Mouse (Mus musculus) heart, postnatal 25 days (tissue): ENCODE data around the gene Gm20388. TPM values are rescaled to one million over a fixed set of nuclear protein-coding genes. Genes with fewer than 3 reads are reported as not detected.

ENCODE experiments used
- DNase-seq: peaks from one replicate; pipeline ENCODE4 v3.0.0; 2022; ENCODE audit warnings: low spot score
- intact Hi-C: fragments of 180-260 bp; cut with DNase I; formaldehyde crosslinking; loops from one replicate; pipeline ENCODE4 v1.15.1; 2025
- total RNA-seq, 2 experiments: library from RNA; stranded (reverse); gene quantifications; 2 replicates each; pipeline ENCODE4 v1.2.3; 2021

Gene Gm20388
- total RNA-seq, 2 experiments from 2014 or later, result 2.7 TPM; not detected in 1

GRCm38 (mm10) chr8:122962046-122962445 is 3051.4 kb downstream of the Gm20388 start:
- intact Hi-C loops, result no loop called here
- no peak for DNase-seq

- intact Hi-C loops, result no loop called here
- DNase-seq, result no peak
Measured at GRCm38 (mm10) chr8:122966638-122967037, 3056.0 kb downstream of the Gm20388 start.

DNA sequence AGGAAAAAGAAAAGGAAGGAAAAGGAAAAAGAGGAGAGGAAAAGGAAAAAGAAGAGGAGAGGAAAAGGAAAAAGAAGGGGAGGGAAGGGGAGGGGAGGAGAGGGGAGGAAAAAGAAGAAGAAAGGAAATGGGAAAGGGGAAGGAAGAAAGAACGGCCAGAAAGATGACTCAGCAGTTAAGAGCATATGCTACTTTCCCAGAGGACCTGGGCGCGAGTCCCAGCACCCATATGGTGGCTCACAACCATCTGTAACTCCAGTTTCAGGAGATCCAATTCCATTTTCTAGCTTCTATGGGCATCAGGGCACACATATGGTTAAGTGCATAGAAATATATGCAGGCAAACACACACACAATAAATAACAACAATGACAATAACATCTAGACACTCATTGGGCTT is 3057.5 kb downstream of the Gm20388 start:
- DNase-seq, result no peak
- intact Hi-C loops, result no loop called here

- no peak for DNase-seq
- intact Hi-C loops, result no loop called here
Measured at GRCm38 (mm10) chr8:122969964-122970620, 3059.5 kb downstream of the Gm20388 start.

DNA sequence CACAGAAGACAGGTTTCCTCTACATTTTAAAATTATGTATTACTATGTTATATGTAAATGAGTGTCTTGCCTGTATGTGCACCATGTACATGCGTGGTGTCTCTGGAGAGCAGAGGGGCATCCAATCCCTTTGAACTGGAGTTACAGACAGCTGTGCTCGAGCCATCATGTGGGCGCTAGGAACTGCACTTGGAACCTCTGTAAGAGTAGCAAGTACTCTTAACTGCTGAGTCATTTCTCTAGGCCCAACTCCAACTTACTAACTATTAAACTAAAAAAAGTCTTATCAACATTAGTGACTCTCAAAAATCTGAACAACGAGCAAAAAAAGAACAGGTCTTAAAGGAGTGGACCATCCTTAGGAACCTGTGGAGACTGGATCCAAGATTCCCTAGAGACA is 3065.4 kb downstream of the Gm20388 start:
- no peak for DNase-seq
- intact Hi-C loops, result no loop called here

DNA sequence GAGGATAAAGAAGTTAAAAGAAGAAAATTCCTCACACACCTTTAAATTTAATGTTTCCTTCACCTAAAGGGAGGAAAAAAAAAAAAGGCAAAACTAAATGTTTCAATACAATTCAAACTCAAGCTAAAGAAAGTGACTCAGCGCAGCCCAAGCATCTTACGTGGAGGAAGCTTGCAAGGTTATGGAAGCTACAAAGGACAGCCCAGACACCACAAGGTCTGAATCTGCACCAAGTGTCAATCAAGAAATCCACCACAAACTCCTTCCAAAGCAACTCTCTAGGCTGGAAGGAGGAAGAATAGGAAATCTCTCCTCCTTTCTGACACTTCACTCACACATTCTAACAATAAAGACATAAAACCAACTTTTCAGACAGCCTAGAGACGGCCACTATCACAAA is 3068.8 kb downstream of the Gm20388 start:
- intact Hi-C loops, result no loop called here
- no peak for DNase-seq

DNA sequence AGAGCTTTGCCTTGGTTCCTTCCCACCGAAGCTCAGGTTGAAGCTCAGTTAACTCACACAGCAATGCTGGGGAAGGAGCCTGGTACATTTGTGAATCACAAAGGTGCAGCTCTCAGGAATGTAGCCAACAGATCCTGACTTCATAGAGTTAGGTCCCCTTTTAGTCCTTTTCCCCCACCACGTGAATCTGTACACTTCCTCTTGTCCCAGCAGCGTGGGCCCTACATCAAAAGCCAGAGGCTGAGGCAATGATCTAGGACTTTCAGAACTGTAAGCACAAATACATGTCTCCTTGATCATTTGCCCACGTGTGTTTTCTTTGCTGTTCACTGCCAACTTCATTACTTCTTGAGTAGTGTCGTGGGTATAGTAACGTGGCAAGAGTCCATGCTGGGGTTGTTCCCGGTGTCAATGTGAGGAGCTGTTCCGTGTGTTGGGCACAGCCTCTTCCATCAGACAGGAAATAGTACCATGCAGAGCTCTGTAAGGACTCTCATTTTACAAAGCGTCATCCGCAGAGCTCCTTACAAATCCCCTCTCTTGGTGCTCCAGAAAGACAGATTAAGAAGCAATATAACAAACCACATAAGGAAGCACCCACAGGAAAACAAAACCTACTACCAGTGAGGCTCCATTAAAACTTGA is 3069.3 kb downstream of the Gm20388 start:
- no peak for DNase-seq
- intact Hi-C loops, result no loop called here

GRCm38 (mm10) chr8:122981646-122982045 is 3071.0 kb downstream of the Gm20388 start:
- DNase-seq, result no peak
- intact Hi-C loops, result no loop called here

- intact Hi-C loops, result no loop called here
Measured at GRCm38 (mm10) chr8:122983178-122983942, 3072.7 kb downstream of the Gm20388 start.

GRCm38 (mm10) chr8:122984175-122984574 is 3073.5 kb downstream of the Gm20388 start:
- intact Hi-C loops, result no loop called here
- no peak for DNase-seq

More at GRCm38 (mm10) chr8:122983178-122983942, 3072.7 kb downstream of the Gm20388 start:
- DNase-seq, result no peak

DNA sequence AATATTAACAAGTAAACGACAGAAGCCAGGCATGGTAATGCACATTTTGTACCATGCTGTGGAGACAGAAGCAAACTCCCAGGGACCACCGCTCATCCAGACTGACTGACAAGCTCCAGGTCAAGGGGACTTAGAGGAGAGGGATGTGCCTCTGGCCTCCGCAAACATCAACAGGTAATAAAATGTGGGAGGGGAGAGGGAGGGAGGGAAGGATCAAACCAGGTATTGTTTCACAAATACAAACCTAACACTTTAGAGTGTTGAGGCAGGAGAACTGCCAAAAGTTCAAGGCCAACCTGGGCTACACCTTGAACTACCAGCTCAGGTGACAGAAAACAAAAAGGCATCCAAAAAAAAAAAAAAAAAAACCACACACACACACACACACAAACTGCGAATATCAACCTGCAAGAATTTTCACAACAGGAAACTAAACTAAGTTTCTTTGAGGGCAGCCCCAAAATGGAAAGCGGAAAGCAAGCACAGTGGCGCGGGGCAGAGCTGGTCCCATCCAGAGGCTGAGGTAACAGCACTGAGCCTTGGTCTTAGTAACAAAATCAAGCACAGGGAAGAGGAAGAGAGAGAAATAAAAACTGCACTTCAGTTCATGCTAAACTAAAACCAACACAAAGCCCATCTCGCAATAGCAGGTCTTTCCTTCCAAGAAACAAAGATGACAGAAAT is 3076.0 kb downstream of the Gm20388 start:
- DNase-seq, result no peak
- intact Hi-C loops, result no loop called here

DNA sequence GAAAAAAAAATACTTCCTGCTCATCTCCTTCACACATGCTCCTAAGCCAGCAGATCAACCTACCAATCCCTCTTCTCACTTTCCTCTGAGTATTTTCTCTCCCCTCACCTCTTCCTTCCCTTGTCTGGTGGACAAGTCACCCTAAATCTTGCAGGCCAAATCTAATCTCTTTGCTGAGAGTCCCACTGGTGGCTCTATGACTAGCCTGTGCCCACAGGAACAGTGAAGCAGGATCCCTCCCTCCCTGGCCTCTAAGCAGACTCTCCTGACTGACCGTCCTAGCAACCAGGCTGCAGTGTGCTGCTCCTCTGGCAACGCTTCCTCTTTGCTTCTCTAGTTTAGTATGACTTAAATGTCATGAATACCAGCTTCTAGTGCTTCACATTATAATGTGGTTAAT is 3076.6 kb downstream of the Gm20388 start:
- DNase-seq, result no peak
- intact Hi-C loops, result no loop called here

GRCm38 (mm10) chr8:122988955-122989354 is 3078.3 kb downstream of the Gm20388 start:
- intact Hi-C loops, result no loop called here

DNA sequence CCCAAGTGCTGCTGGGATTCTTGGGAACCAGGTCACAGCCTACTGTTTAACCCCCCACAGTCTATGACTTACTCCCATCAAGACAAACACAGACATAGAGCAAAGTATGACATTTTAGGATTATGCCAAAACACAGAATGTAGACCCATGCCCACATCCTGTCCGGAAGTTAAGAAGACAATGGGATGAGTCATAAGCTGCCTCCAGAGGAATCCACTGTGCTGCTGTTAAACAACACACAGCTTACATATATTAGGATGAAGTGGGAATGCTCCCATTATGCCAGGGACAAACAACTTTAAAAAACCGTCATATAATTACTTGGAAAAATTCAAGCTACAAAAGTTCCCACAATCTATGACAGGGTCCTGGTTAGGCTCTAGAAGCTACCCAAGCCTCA is 3079.3 kb downstream of the Gm20388 start:
- DNase-seq, result no peak
- intact Hi-C loops, result loop anchor here (5.0 kb wide), 1 partner anchor 53 kb away; no protein-coding TSS in a partner anchor

More at GRCm38 (mm10) chr8:122988955-122989354, 3078.3 kb downstream of the Gm20388 start:
- DNase-seq, result no peak

DNA sequence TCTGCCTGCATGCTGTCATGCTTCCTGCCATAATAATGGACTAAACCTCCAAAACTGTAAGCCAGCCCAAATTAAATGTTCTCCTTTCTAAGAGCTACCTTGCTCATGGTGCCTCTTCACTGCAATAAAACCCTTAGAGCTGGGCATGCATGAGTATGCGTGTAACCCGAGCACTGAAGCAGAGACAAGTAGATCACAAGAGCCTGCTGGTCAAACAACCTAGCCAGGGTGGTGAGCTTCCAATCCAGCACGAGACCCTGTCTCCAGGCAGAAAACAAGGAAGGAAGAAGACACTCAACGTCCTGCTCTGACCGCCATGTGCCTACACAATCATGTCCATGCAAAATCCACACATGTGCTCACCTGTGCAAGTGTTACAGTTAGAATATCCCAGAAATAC is 3080.7 kb downstream of the Gm20388 start:
- intact Hi-C loops, result loop anchor here (5.0 kb wide), 1 partner anchor 54 kb away; no protein-coding TSS in a partner anchor

DNA sequence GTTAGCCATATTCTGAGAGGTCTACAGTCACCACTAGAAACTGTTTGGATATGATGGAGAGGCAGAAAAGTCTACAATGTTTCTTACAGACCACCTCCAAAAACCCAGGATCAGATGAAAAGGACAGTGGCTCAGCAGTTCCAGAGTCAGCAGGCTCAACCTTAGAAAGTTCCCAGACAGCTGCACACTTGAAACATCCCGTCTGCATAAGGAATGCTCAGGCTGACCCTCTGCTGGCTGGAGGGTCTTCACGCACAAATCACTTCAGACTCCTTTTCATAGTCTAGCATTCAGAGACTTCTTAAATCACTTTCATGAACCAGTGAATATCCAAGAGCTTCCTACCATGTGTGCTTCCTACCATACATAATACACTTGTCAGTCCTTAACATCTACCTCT is 3081.7 kb downstream of the Gm20388 start:
- intact Hi-C loops, result loop anchor here (5.0 kb wide), 1 partner anchor 55 kb away; no protein-coding TSS in a partner anchor
- no peak for DNase-seq

More for the DNA sequence above, 3080.7 kb downstream of the Gm20388 start:
- no peak for DNase-seq

DNA sequence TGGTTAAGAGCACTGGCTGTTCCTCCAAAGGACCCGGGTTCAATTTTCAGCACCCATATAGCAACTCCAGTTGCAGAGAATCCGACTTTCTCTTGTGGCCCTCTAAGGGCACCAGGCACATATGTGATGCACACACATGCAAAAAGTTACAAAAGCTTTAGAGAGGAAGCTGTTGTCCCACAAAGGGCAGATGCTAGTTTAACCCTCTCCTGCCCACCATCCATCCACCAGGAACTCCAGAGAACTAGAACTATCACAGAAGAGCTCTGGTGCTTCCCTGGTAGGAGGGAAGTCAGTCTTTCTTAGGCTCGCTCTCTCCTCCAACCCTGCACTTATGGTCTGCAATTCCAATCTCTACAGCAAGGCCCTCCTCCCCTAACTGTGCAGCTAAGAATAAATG is 3082.4 kb downstream of the Gm20388 start:
- no peak for DNase-seq
- intact Hi-C loops, result loop anchor here (5.0 kb wide), 1 partner anchor 56 kb away; no protein-coding TSS in a partner anchor

DNA sequence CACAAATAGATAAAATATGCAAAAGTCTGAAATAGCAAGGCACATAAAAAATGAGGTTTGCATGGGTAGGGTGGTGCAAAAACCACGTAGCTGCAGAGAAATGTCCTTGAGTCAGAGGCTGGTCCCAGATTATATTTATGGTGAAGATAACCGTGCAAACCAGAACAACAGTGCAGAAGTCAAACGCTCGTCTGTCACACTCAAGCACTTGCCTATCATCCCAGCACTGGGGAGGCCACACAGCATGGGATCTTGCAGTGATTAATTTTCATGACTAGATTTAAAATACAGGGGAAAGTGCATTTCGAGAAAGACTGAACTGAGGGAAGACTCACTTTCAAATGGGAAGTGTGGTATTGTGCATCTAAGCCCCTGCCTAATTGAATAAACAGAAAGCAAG is 3083.1 kb downstream of the Gm20388 start:
- no peak for DNase-seq
- intact Hi-C loops, result loop anchor here (5.0 kb wide), 1 partner anchor 56 kb away; no protein-coding TSS in a partner anchor

DNA sequence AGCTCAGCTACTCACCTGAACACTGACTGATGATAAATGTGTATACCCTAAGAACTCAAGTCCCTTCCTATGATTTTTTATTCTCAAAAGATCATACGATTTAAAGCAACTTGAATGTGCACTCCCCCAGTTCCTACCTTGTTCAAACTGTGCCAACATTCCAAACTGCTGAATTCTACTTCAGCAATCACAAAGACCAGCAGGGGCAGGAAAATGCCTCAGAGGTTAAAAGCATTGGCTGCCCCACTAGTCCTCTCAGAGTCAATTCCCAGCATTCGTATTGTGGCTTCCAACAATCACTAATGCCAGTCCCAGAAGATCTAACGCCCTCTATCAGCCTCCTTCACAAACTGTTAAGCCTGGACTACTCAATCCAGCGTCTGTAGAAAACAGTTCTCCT is 3087.3 kb downstream of the Gm20388 start:
- intact Hi-C loops, result loop anchor here (5.0 kb wide), 1 partner anchor 34 kb away; no protein-coding TSS in a partner anchor
- no peak for DNase-seq

DNA sequence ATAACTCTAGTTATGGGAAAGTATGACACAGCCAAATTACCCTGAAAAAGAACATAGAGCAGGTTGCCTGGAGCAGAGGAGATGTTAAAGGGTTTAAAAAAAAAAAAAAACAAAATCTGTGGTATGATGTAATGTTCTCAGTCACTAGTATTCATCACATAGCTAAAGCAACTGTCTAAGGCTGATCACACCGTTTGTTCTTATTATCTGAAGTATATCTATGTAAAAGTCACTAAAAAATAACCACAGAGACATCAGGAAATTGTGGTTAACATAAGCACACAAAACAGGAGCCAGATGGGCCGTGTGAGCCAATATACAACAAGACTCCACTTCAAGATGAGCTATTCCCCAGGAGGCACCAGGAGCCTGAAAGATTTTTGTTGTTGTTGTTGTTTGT is 3089.7 kb downstream of the Gm20388 start:
- intact Hi-C loops, result no loop called here

More for the DNA sequence above, 3089.7 kb downstream of the Gm20388 start:
- no peak for DNase-seq
